Mouse (Mus musculus): ENCODE data around the gene Ndufa4l2. TPM values are rescaled to one million over a fixed set of nuclear protein-coding genes. Genes with fewer than 3 reads are reported as not detected.

The Ndufa4l2 gene
- polyA plus RNA-seq, 1 experiment from 2014 or later: 5.9 TPM

DNA sequence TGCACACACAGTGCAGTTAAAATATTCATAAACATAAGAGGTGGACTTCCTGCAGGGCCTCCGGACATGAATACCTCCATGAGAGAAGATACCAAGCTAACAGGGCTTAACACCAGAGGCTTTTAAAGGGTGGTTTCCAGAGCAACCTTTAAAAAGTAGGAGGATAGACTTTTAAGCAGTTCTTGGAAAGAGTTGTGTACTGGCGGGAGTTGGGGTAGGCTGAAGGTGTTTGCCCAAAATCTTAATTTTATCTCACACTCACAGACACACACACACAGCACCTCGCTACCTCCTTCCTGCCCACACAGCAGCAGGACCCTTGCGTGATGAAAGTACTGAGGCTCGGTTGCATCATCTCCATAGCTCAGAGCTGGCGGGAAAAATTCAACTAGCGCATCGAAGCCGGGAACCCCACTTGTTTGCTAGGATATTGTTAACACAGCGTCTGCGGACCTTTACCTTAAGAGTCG, 6.9 kb downstream of the Ndufa4l2 start:
- Histone ChIP-seq H3K27me3 (peaks cover 58% of the 10 kb centered on the region), H3K9ac (peak overlapping the region; percentile 65), H3K9me3 (no peaks in the 10 kb centered on the region), H3K27ac (no peak overlapping the region), H3K36me3 (replicated peaks) (peaks cover 36% of the 10 kb centered on the region), H3K4me2 (peak overlapping the region; percentile 82), H3K4me3 (replicated peaks) (peak overlapping the region; percentile 48), H3K4me1 (peaks cover 56% of the 10 kb centered on the region)
- 14% methylated on average over 12 of the region's 12 CpGs for WGBS
- ATAC-seq (ENCODE audit: low FRiP score): peak; percentile 6; the same call in 1 of the 2 replicates

DNA sequence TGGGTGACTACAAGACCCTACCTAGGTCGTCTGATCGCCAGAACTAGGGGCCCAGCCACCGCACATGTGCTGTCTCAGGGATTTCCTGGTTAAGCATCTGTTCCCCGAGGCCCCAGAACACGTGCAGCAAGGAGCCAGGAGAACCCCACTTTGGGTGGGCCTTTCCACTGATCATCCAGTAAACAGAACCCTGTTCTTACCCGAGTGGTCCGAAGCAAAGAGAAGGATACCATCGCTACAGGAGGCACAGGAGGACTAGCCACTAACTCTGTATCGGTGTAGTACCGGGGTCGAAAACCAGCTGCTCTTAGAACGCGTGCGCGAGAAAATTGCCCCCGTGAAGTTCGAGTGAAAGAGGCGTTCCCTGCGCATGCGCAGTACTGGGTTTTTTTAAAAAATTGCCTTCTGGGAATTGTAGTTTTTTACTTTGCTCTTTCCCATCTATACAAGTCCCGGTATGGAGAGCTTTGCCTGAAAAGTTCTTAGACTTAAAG, 7.4 kb downstream of the Ndufa4l2 start, which contains the start of gene Shmt2:
Gene Shmt2 (minus strand): TSS at position 357 of the 494 bp plus-strand sequence.
- 0% methylated on average over 21 of the region's 21 CpGs for WGBS
- Histone ChIP-seq H3K4me2 (peak within 1 kb of the TSS; percentile 82), H3K9me3 (no peaks in the 10 kb centered on the region), H3K9ac (peak within 1 kb of the TSS; percentile 65), H3K27ac (no peak within 1 kb of the TSS), H3K36me3 (replicated peaks) (peaks cover 36% of the 10 kb centered on the region), H3K27me3 (peaks cover 59% of the 10 kb centered on the region), H3K4me3 (replicated peaks) (peak within 1 kb of the TSS; percentile 48), H3K4me1 (peaks cover 56% of the 10 kb centered on the region)
- ATAC-seq (ENCODE audit: low FRiP score): peak; percentile 68

DNA sequence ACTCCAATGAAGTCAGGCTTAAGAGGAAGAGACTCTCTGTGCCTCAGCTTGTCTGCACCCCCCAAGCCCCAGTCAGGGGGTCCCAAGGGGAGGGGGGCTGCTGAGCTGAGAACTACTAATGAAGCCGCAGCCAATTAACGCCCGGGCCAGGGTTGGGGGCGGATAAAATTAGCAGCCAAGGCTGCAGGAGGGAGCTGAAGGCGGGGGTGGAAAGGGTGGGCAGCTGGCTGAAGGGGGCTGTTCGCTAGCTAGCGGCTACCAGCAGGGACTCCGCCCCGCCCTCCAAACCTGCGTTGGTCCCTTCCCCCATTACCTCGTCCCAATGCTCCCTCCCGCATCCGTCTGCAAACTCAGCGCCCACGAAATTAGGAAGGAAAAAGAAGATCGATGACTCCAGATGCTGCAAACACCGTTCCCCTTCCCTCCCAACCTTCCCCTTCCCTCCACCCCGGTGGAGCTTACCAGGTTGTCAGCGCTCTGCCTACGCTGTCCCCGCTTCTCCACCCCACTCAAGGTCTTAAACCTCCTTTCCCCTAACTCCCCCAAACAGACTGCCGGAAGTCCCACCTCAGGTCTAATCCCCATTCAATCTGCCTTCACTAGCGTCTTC, 10.0 kb downstream of the Ndufa4l2 start:
- Histone ChIP-seq H3K4me1 (peaks cover 75% of the 10 kb centered on the region), H3K27me3 (peaks cover 70% of the 10 kb centered on the region), H3K4me2 (peak overlapping the region; percentile 34), H3K4me3 (replicated peaks) (no peak overlapping the region; the same call in 1 of the 2 replicates), H3K36me3 (replicated peaks) (peaks cover 12% of the 10 kb centered on the region), H3K27ac (peak overlapping the region; percentile 68), H3K9ac (no peak overlapping the region), H3K9me3 (no peaks in the 10 kb centered on the region)
- peak; percentile 22 for ATAC-seq (ENCODE audit: low FRiP score)
- WGBS: 1% methylated on average over 23 of the region's 23 CpGs

DNA sequence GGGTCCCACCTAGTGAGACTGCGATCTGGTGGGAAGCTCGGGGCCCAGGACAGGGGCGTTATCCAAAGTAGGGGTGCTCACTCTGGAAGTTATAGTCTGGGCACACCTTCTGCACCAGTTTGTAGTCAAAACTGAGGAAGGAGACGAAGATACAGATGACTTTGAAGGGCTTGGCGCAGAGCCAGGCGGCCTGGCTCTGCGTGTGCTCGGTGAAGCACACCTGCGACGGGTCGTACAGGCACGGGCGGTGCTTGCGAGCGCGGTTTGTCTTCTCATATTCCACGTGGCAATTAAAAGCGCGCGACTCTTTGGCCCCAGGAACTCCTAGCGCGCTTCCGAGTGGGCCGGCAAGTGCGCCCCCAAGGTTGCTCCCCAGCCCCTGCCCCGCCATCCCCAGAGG, 11.3 kb downstream of the Ndufa4l2 start:
- Histone ChIP-seq H3K4me2 (peak overlapping the region; percentile 66), H3K4me3 (replicated peaks) (peak overlapping the region; percentile 27), H3K4me1 (peaks cover 80% of the 10 kb centered on the region), H3K27me3 (peaks cover 83% of the 10 kb centered on the region), H3K9me3 (no peaks in the 10 kb centered on the region), H3K36me3 (replicated peaks) (no peaks in the 10 kb centered on the region), H3K9ac (0 out of 2 replicates have a peak overlapping the region, but pooled peaks have one; percentile 33), H3K27ac (peak overlapping the region; percentile 76)
- ATAC-seq (ENCODE audit: low FRiP score): no peak
- 2% methylated on average over 26 of the region's 26 CpGs for WGBS

DNA sequence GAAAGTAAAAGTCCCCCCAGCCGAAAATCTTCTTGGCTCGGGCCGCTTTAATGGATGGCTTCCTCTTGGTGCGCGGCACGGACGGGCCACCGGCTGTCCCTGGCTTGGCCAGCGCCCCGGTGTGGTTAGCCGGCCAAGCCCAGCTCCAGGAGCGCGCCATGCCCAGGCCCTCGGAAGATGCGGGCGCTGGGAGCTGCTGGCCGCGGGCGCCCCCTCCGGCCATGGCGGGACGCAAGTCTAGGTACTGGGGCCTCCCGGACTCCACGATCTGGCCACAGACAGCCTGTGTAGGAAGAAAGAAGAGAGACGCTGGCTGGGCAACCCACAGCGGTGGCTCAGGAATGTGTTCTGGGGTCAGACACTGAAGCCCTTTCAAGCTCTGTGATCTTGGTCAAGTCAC, 11.9 kb downstream of the Ndufa4l2 start:
- no peak for ATAC-seq (ENCODE audit: low FRiP score)
- peak overlapping the region; percentile 27 for H3K4me3 ChIP-seq (replicated peaks)
- peak overlapping the region; percentile 76 for H3K27ac ChIP-seq
- peaks cover 89% of the 10 kb centered on the region for H3K27me3 ChIP-seq
- peaks cover 80% of the 10 kb centered on the region for H3K4me1 ChIP-seq
- H3K4me2 ChIP-seq: peak overlapping the region; percentile 66
- H3K36me3 ChIP-seq (replicated peaks): no peaks in the 10 kb centered on the region
- under 1% methylated on average over 26 of the region's 26 CpGs for WGBS
- H3K9me3 ChIP-seq: no peaks in the 10 kb centered on the region
- peak overlapping the region; percentile 33; the same call in 1 of the 2 replicates for H3K9ac ChIP-seq

DNA sequence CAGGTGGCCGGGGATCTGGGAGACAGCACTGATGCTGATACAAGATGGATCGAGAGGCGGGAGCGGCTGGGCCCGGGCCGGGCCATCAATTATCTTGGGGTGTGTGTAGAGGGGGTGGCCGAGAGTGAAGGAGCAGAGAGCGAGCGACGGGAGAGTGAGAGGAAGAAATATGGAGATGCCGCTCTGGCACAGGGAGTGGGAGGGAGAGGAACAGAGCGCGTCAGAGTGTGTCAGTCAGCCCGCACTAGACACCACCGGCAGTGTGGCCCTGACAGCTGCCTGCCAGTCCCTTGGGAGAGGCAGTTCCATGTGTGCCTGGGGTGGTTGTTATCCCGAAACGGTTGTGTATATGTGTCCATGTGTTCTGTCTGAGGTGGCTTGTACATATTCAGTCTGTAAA, 12.7 kb downstream of the Ndufa4l2 start:
- Histone ChIP-seq H3K27ac (peak overlapping the region; percentile 76), H3K4me3 (replicated peaks) (peak overlapping the region; percentile 27; the same call in 1 of the 2 replicates), H3K9me3 (no peaks in the 10 kb centered on the region), H3K27me3 (peaks cover 97% of the 10 kb centered on the region), H3K9ac (peak overlapping the region; percentile 30), H3K36me3 (replicated peaks) (no peaks in the 10 kb centered on the region), H3K4me2 (peak overlapping the region; percentile 66), H3K4me1 (peaks cover 83% of the 10 kb centered on the region)
- peak; percentile 16; the same call in 1 of the 2 replicates for ATAC-seq (ENCODE audit: low FRiP score)
- 3% methylated on average over 17 of the region's 17 CpGs for WGBS

DNA sequence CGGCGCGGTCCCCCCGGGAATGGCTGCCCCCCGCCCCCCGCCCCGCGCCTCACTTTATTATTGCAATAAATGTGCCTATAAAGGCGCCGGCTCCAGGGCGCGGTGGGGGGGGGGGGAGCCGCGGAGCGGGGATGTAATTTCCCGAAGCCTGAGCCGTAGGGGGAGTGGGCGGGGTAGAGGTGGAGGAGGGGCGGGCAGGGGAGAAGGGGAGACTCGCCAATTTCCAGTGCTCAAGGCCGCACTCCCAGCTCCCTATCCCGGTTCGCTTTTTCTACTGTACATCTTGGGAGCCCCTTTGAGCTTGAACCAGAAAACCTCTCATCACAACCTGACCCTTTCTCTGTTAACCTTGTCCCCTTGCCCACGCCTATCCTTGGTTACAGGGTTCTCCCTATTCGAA, 16.2 kb downstream of the Ndufa4l2 start:
- H3K36me3 ChIP-seq (replicated peaks): no peaks in the 10 kb centered on the region
- H3K27ac ChIP-seq: peak overlapping the region; percentile 70
- peak overlapping the region; percentile 33; the same call in 1 of the 2 replicates for H3K9ac ChIP-seq
- peaks cover 100% of the 10 kb centered on the region for H3K27me3 ChIP-seq
- WGBS: under 1% methylated on average over 21 of the region's 25 CpGs
- ATAC-seq (ENCODE audit: low FRiP score): peak; percentile 19; the same call in 1 of the 2 replicates
- H3K4me3 ChIP-seq (replicated peaks): peak overlapping the region; percentile 46
- H3K9me3 ChIP-seq: no peaks in the 10 kb centered on the region
- H3K4me1 ChIP-seq: peaks cover 96% of the 10 kb centered on the region
- peak overlapping the region; percentile 66 for H3K4me2 ChIP-seq

DNA sequence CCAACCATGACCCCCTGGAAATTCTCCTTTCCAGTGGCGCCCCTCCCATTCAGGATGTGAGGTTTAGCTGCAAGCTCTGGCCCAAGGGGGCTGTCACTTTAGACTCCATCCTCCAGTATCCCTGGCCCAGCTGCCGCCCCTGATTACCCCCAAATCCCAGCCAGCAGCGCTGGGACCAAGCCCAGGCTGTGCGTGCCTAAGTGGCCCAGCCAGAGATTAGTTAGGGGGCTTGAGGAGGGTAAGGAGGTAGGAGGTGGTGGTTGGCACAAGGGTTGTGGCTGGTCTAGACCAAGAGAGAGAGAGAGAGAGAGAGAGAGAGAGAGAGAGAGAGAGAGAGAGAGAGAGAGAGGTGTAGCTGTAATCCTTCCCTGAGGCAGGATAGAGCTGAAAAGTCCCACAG, 16.8 kb downstream of the Ndufa4l2 start:
- Histone ChIP-seq H3K27ac (peak overlapping the region; percentile 70), H3K4me2 (peak overlapping the region; percentile 66), H3K36me3 (replicated peaks) (no peaks in the 10 kb centered on the region), H3K9ac (no peak overlapping the region), H3K4me3 (replicated peaks) (peak overlapping the region; percentile 46), H3K9me3 (no peaks in the 10 kb centered on the region), H3K4me1 (peaks cover 96% of the 10 kb centered on the region), H3K27me3 (peaks cover 100% of the 10 kb centered on the region)
- WGBS: 1% methylated on average over 4 of the region's 4 CpGs
- peak; percentile 15; the same call in 1 of the 2 replicates for ATAC-seq (ENCODE audit: low FRiP score)

DNA sequence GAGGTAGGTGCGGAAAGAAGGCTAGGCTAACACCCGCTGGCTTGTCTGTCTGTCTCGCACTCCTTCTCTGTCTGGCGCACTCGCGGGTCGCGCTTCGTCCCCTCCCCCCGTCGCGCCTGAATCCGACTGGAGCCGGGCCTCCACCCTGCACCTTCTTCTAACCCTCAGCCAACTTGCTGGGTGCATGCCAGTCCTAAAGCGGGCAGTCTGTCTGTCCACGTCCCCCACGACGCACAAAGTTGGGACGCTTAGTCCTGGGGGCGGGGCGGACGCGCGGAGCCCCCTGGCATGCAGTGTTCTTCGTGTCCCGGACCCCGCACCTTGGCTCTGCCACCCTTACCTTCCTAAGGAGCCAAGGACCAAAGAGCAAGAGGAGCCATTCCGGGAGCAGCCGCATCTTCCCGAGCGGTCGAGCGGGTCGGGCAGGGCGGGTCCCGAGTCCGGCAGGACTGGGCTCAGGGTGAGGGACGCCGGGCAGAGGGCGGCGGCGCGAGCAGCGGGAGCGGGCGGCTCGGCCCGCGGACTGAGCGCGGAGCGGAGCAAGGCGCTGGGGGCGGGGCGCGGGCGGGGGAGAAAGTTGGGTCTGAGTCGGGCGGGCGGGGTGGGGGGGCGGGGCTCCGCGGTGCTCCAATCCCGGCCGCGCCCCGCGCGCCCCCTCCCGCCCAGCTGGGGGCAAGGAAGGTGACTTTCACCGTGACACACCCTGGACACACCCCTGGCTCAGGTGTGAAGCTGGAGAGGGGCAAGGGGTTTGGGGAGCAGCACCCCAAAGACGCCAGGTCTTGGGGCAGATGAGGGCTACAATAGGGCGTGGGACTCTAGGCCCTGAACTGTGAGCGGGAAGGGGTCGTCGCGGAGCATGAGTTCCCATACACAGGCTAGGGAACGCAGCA, 19.5 kb downstream of the Ndufa4l2 start, which contains the start of gene Nxph4:
Gene Nxph4 (minus strand): TSS at position 524 of the 893 bp plus-strand sequence.
- peak within 1 kb of the TSS; percentile 46 for H3K4me3 ChIP-seq (replicated peaks)
- whole genome bisulfite sequencing: under 1% methylated on average over 70 of the region's 78 CpGs
- H3K36me3 ChIP-seq (replicated peaks): peaks cover 8% of the 10 kb centered on the region
- H3K9me3 ChIP-seq: no peaks in the 10 kb centered on the region
- peak within 1 kb of the TSS; percentile 70 for H3K27ac ChIP-seq
- peak within 1 kb of the TSS; percentile 54 for H3K9ac ChIP-seq
- peak within 1 kb of the TSS; percentile 66 for H3K4me2 ChIP-seq
- H3K4me1 ChIP-seq: peaks cover 81% of the 10 kb centered on the region
- ATAC-seq (ENCODE audit: low FRiP score): no peak
- H3K27me3 ChIP-seq: peaks cover 83% of the 10 kb centered on the region

DNA sequence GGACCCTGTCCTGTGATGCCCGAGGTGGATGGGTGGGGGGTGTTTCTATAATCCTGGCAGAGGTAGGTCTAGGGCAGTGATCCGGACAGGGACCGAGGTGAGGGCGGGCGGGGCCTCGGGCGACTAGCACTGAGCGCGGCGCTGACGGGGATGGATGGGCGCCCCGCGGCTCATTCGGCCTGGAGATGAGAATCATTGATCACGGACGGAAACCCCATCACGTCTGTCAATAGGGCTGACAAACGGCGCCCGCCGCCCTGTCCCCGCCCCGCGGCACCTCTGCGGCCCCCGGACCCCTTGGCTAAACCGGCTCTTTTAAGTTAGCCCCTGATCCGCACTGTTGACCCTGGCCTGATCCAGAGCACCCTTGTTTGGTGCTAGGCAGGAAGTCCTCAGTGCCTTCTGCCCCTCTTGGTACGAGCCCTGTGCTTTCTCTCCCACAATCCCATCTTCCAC, 20.2 kb downstream of the Ndufa4l2 start:
- Histone ChIP-seq H3K9me3 (no peaks in the 10 kb centered on the region), H3K4me3 (replicated peaks) (peak overlapping the region; percentile 46), H3K36me3 (replicated peaks) (peaks cover 15% of the 10 kb centered on the region), H3K4me2 (peak overlapping the region; percentile 66), H3K27me3 (peaks cover 76% of the 10 kb centered on the region), H3K4me1 (peaks cover 74% of the 10 kb centered on the region), H3K27ac (peak overlapping the region; percentile 70), H3K9ac (peak overlapping the region; percentile 54)
- ATAC-seq (ENCODE audit: low FRiP score): no peak
- under 1% methylated on average over 29 of the region's 30 CpGs for WGBS

DNA sequence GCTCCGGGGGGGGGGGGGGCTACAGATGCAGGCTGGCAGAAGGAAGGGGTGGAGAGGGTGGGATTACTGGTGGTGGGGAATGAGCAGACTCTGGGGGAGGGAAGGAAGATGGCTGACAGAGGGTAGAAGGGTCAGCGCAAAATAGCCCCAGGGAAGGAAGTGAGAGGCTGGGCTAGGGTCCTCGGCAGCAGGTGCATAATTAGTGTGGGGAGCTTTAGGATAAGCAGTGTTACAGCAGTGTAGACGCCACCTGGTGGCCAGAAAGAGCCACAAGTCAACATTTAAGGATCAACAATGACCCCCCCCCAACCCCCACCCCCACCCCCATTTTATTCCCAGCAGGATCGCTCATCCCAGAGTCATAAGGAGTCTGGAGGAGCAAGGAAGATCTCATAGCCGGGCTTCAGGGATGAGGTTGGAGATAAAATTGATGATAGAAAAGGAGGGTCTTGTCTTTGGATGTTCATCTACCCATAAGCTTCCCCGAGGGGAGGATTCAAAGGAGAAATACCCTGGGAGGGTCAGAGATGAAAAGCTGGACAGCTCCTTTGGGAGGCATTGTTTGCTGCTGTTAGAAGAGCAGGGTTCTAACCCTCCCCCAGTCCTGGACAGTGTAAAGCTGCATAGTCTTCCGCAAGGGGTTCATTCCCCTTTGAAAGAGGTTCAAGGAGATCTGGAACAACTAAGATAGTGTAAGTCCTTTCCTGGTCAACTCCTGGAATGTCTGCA, 22.0 kb downstream of the Ndufa4l2 start:
- H3K27ac ChIP-seq: peak overlapping the region; percentile 70; the same call in 1 of the 2 replicates
- no peak overlapping the region; the same call in 1 of the 2 replicates for H3K4me2 ChIP-seq
- H3K9me3 ChIP-seq: no peaks in the 10 kb centered on the region
- 0 out of 2 replicates have a peak overlapping the region, but pooled peaks have one; percentile 12 for H3K9ac ChIP-seq
- ATAC-seq (ENCODE audit: low FRiP score): peak; percentile 58
- peaks cover 58% of the 10 kb centered on the region for H3K27me3 ChIP-seq
- peaks cover 32% of the 10 kb centered on the region for H3K36me3 ChIP-seq (replicated peaks)
- peaks cover 56% of the 10 kb centered on the region for H3K4me1 ChIP-seq
- WGBS: 12% methylated on average over 8 of the region's 8 CpGs
- H3K4me3 ChIP-seq (replicated peaks): 0 out of 2 replicates have a peak overlapping the region, but pooled peaks have one; percentile 4
